9 mouse cellular contexts compared by ENCODE assay signal in genomic region chr4:82504015-82504283, GRCm38 (mm10).
DNase-seq lines count a peak whose midpoint lies in the region; ATAC-seq and TF ChIP-seq lines count a peak whose summit lies in the region.
"Had no signal": no experiment of that assay in that cellular context is flagged by ENCODE, and none has a peak within 500 bp of the region (broad histone marks: within the 10 kb centered on the region; RNA-seq: fewer than 3 reads in every experiment).

No protein-coding gene starts in this region.

- TF ChIP-seq EP300 in liver, embryonic 14.5 days (IDR thresholded peaks at IDR 0.05; ENCODE audit: low read depth), result no peak

- H3K27me3 ChIP-seq in thymus, adult 2 months (ENCODE audit: control insufficient read depth, insufficient read depth, low read length), result peaks cover 16% of the 10 kb centered on the region; the same call in 1 of the 2 replicates
- peaks cover 62% of the 10 kb centered on the region for H3K27me3 ChIP-seq in liver, embryonic 14.5 days (ENCODE audit: control insufficient read depth, insufficient read depth, low read length)

- no peaks in the 10 kb centered on the region for H3K9me3 ChIP-seq in liver, embryonic 14.5 days (ENCODE audit: control insufficient read depth, low read length)

- TF ChIP-seq CTCF in gastrocnemius, adult 2 months (IDR thresholded peaks at IDR 0.05), result no peak
- no peak for TF ChIP-seq CTCF in thymus, adult 2 months (IDR thresholded peaks at IDR 0.05; ENCODE audit: borderline replicate concordance, control insufficient read depth, extremely low read depth, insufficient read depth, low read length, poor library complexity)
- TF ChIP-seq CTCF in liver, embryonic 14.5 days (IDR thresholded peaks at IDR 0.05; ENCODE audit: low read depth), result no peak

- H3K27ac ChIP-seq in gastrocnemius, adult 2 months, result peak overlapping the region; percentile 100
- H3K27ac ChIP-seq in thymus, adult 2 months (ENCODE audit: control insufficient read depth, insufficient read depth, low read length), result no peak overlapping the region
- no peak overlapping the region for H3K27ac ChIP-seq in liver, embryonic 14.5 days

- peak overlapping the region; percentile 57 for H3K9ac ChIP-seq in liver, embryonic 14.5 days (replicated peaks)

- TF ChIP-seq POLR2A in thymus, adult 2 months (IDR thresholded peaks at IDR 0.05; ENCODE audit: control insufficient read depth, extremely low read depth, insufficient read depth, low read length, poor library complexity), result no peak

- WGBS in thymus, adult 2 months, result 16% methylated on average over 10 of the region's 10 CpGs
- WGBS in liver, embryonic 14.5 days (ENCODE audit: insufficient replicate concordance), result 1% methylated on average over 10 of the region's 10 CpGs

- H3K4me2 ChIP-seq in liver, embryonic 14.5 days (ENCODE audit: low read depth), result no peak overlapping the region

- DNase-seq in gastrocnemius, adult 2 months, result no peak
- DNase-seq in gastrocnemius, postnatal 4 days (ENCODE audit: low spot score in 2 of 2), result no peak
- DNase-seq in thymus, adult 2 months, result no peak
- no peak for DNase-seq in thymus, postnatal 25 days
- no peak for DNase-seq in liver, embryonic 14.5 days (ENCODE audit: low read depth in 3 of 3, low spot score in 3 of 3)
- no peak for DNase-seq in layer of hippocampus, adult 9-10 months (ENCODE audit: low spot score)
- DNase-seq in cerebellum, adult 18-20 months, result no peak
- no peak for DNase-seq in cerebellum, postnatal 10 days
- DNase-seq: right cerebral cortex, adult 18-20 months had no signal

- H3K36me3 ChIP-seq in thymus, adult 2 months (ENCODE audit: control insufficient read depth, insufficient read depth, low read length), result no peaks in the 10 kb centered on the region
- no peaks in the 10 kb centered on the region for H3K36me3 ChIP-seq in liver, embryonic 14.5 days (replicated peaks; ENCODE audit: control insufficient read depth, insufficient read depth, low read depth)

- ATAC-seq in liver, embryonic 14.5 days (ENCODE audit: insufficient read depth), result no peak

- intact Hi-C loops in gastrocnemius, adult 2 months (cut with DNase I), result loop anchor here (2.0 to 10.0 kb wide), 4 partner anchors 65 to 939 kb away; no protein-coding TSS in a partner anchor

- no peaks in the 10 kb centered on the region for H3K4me1 ChIP-seq in thymus, adult 2 months (replicated peaks; ENCODE audit: control insufficient read depth, insufficient read depth, low read length)
- H3K4me1 ChIP-seq in liver, embryonic 14.5 days (replicated peaks; ENCODE audit: control insufficient read depth in 2 of 2, insufficient read depth in 2 of 2, low read length in 1 of 2), result no peaks in the 10 kb centered on the region; a peak in 1 of 4 replicates

- peak overlapping the region; percentile 98 for H3K4me3 ChIP-seq in gastrocnemius, adult 2 months
- peak overlapping the region; percentile 27; the same call in 1 of the 2 replicates for H3K4me3 ChIP-seq in thymus, adult 2 months (ENCODE audit: control insufficient read depth, insufficient read depth, low read length)
- H3K4me3 ChIP-seq in liver, embryonic 14.5 days (ENCODE audit: insufficient read depth in 1 of 2, low read depth in 2 of 2, low read length in 2 of 2), result peak overlapping the region; percentile 57 to 67

Comparison
In these comparisons a context has a peak if more than half of its experiments do, and no peak if none do; other contexts are left out.
1. H3K4me3 ChIP-seq: peak in every context shown above with its lines; median percentile 98 in gastrocnemius, adult 2 months; 62 in liver, embryonic 14.5 days; 27 in thymus, adult 2 months.